Mouse (Mus musculus): ENCODE data around the gene Gm10273.

GRCm38 (mm10) chr10:59439508-59439931 lies 44.1 kb downstream of the Gm10273 start:
- TF ChIP-seq MAX (IDR thresholded peaks at IDR 0.05; ENCODE audit: low read depth) (no peak), POLR2A (IDR thresholded peaks at IDR 0.05; ENCODE audit: insufficient read length, low read depth) (no peak)

Measured in myocyte (in vitro differentiated cells).